Mouse (Mus musculus): ENCODE measurements around the gene Pdgfb. TPM values are rescaled to one million over a fixed set of nuclear protein-coding genes. Genes with fewer than 3 reads are reported as not detected.
A peak's percentile ranks its signal among the peaks of the same experiment; 100 is the strongest.

The Pdgfb gene
- total and polyA plus RNA-seq, 3 experiments = not detected

GRCm38 (mm10) chr15:80037255-80038109 lies 22.7 kb upstream of the Pdgfb start:
- Histone ChIP-seq H3K79me2 (replicated peaks; ENCODE audit: control insufficient read depth, extremely low read depth, insufficient read depth, poor library complexity, severe bottlenecking) (no peaks in the 10 kb centered on the region), H3K9me3 (replicated peaks; ENCODE audit: low read length) (peaks cover 19% of the 10 kb centered on the region), H3K9ac (ENCODE audit: insufficient read depth, low read depth) (no peak overlapping the region), H3K4me2 (ENCODE audit: insufficient read depth, low read depth, poor library complexity, severe bottlenecking) (0 out of 2 replicates have a peak overlapping the region, but pooled peaks have one; percentile 2), H3K27me3 (replicated peaks) (peaks cover 39% of the 10 kb centered on the region), H3K36me3 (replicated peaks in 1 of 2; ENCODE audit: control insufficient read depth in 1 of 2, insufficient read depth in 1 of 2, low read length in 1 of 2) (no peaks in the 10 kb centered on the region), H3K27ac (ENCODE audit: insufficient read depth, low read depth) (no peak overlapping the region), H3K4me3 (replicated peaks in 1 of 3; ENCODE audit: low read depth in 2 of 3, low read length in 2 of 3, poor library complexity in 1 of 3) (no peak overlapping the region), H3K4me1 (ENCODE audit: control insufficient read depth in 1 of 2, insufficient read depth in 2 of 2) (peaks cover 28 to 42% of the 10 kb centered on the region in 2 experiments)
- in situ Hi-C loops (cut with MboI; ENCODE audit: low pct_ligation_motif_present, low pct_unique_long_range_greater_than_20kb, low sequenced_read_pairs) = no loop called here
- dilution Hi-C loops (cut with MboI; ENCODE audit: extremely low pct_ligation_motif_present, extremely low pct_unique_long_range_greater_than_20kb, low sequenced_read_pairs) = no loop called here
- DNase-seq (ENCODE audit: extremely low read depth) = no peak
- no peak for TF ChIP-seq ZNF384 (IDR thresholded peaks at IDR 0.05; ENCODE audit: low read depth, low read length)
- TF ChIP-seq ETS1 (conservative IDR thresholded peaks at IDR 0.05; ENCODE audit: low read depth, low read length) = no peak
- TF ChIP-seq MAFK (IDR thresholded peaks at IDR 0.05; ENCODE audit: insufficient replicate concordance, low read length) = no peak
- TF ChIP-seq E2F4 (IDR thresholded peaks at IDR 0.05; ENCODE audit: insufficient replicate concordance, low read depth, low read length) = no peak
- no peak for TF ChIP-seq POLR2AphosphoS2 (IDR thresholded peaks at IDR 0.05; ENCODE audit: low read depth, low read length)
- no peak for TF ChIP-seq ZMIZ1 (IDR thresholded peaks at IDR 0.05; ENCODE audit: low read depth, low read length)
- TF ChIP-seq MXI1 (IDR thresholded peaks at IDR 0.05; ENCODE audit: low read depth, low read length) = peak; percentile 37; the same call in 1 of the 2 replicates
- no peak for TF ChIP-seq RCOR1 (conservative IDR thresholded peaks at IDR 0.05; ENCODE audit: low read depth, low read length)
- no peak for TF ChIP-seq KAT2A (IDR thresholded peaks at IDR 0.05; ENCODE audit: insufficient replicate concordance, low read length)
- 0 out of 2 replicates have a peak, but pooled peaks have one; percentile 50 for TF ChIP-seq IRF4 (IDR thresholded peaks at IDR 0.05; ENCODE audit: low read depth, low read length)
- no peak for TF ChIP-seq MEF2A (IDR thresholded peaks at IDR 0.05; ENCODE audit: borderline replicate concordance, low read depth, low read length)
- no peak for TF ChIP-seq TBP (conservative IDR thresholded peaks at IDR 0.05; ENCODE audit: low read depth, low read length)
- no peak for TF ChIP-seq USF1 (IDR thresholded peaks at IDR 0.05; ENCODE audit: low read depth, low read length)
- no peak for TF ChIP-seq MAZ (IDR thresholded peaks at IDR 0.05; ENCODE audit: low read depth, low read length)
- no peak for TF ChIP-seq MAX (IDR thresholded peaks at IDR 0.05; ENCODE audit: low read length)
- no peak for TF ChIP-seq ZKSCAN1 (IDR thresholded peaks at IDR 0.05; ENCODE audit: borderline replicate concordance, low read depth, low read length)

GRCm38 (mm10) chr15:80035341-80035885 lies 20.6 kb upstream of the Pdgfb start:
- dilution Hi-C loops (cut with MboI; ENCODE audit: extremely low pct_ligation_motif_present, extremely low pct_unique_long_range_greater_than_20kb, low sequenced_read_pairs) = no loop called here
- H3K27me3 ChIP-seq (replicated peaks) = peaks cover 36% of the 10 kb centered on the region
- H3K36me3 ChIP-seq (replicated peaks in 1 of 2; ENCODE audit: control insufficient read depth in 1 of 2, insufficient read depth in 1 of 2, low read length in 1 of 2) = no peaks in the 10 kb centered on the region
- no peak overlapping the region for H3K4me2 ChIP-seq (ENCODE audit: insufficient read depth, low read depth, poor library complexity, severe bottlenecking)
- peaks cover 31 to 48% of the 10 kb centered on the region in 2 experiments for H3K4me1 ChIP-seq (ENCODE audit: control insufficient read depth in 1 of 2, insufficient read depth in 2 of 2)
- H3K79me2 ChIP-seq (replicated peaks; ENCODE audit: control insufficient read depth, extremely low read depth, insufficient read depth, poor library complexity, severe bottlenecking) = no peaks in the 10 kb centered on the region
- no peak overlapping the region for H3K27ac ChIP-seq (ENCODE audit: insufficient read depth, low read depth)
- no peak overlapping the region for H3K4me3 ChIP-seq (replicated peaks in 1 of 3; ENCODE audit: low read depth in 2 of 3, low read length in 2 of 3, poor library complexity in 1 of 3)
- H3K9ac ChIP-seq (ENCODE audit: insufficient read depth, low read depth) = no peak overlapping the region
- DNase-seq (ENCODE audit: extremely low read depth) = no peak
- peaks cover 33% of the 10 kb centered on the region for H3K9me3 ChIP-seq (replicated peaks; ENCODE audit: low read length)
- in situ Hi-C loops (cut with MboI; ENCODE audit: low pct_ligation_motif_present, low pct_unique_long_range_greater_than_20kb, low sequenced_read_pairs) = no loop called here
- TF ChIP-seq UBTF (IDR thresholded peaks at IDR 0.05; ENCODE audit: low read depth, low read length) (no peak), NELFE (IDR thresholded peaks at IDR 0.05; ENCODE audit: low read depth, low read length) (no peak), E2F4 (IDR thresholded peaks at IDR 0.05; ENCODE audit: insufficient replicate concordance, low read depth, low read length) (no peak), RCOR1 (conservative IDR thresholded peaks at IDR 0.05; ENCODE audit: low read depth, low read length) (no peak), MXI1 (IDR thresholded peaks at IDR 0.05; ENCODE audit: low read depth, low read length) (no peak), KAT2A (IDR thresholded peaks at IDR 0.05; ENCODE audit: insufficient replicate concordance, low read length) (no peak), HCFC1 (IDR thresholded peaks at IDR 0.05; ENCODE audit: low read depth, low read length) (no peak), SMC3 (IDR thresholded peaks at IDR 0.05; ENCODE audit: low read depth, low read length) (no peak), PAX5 (IDR thresholded peaks at IDR 0.05; ENCODE audit: low read length) (no peak), NRF1 (IDR thresholded peaks at IDR 0.05; ENCODE audit: low read depth, low read length) (no peak), JUN (IDR thresholded peaks at IDR 0.05; ENCODE audit: insufficient read depth, low read depth, low read length) (no peak)
